Mouse (Mus musculus) stomach, postnatal 0 days (tissue): ENCODE measurements around the gene Gpx3. TPM values are rescaled to one million over a fixed set of nuclear protein-coding genes. Genes with fewer than 3 reads are reported as not detected.

Experiments used
- ATAC-seq: fragments of 200-750 bp; cut with Nextera tagmentation; 2 replicates; pipeline ENCODE4 v1.8.0; 2017; ENCODE audit not compliant: low FRiP score, low TSS enrichment
- DNase-seq: peaks from one replicate; pipeline ENCODE4 v3.0.0-alpha.2; 2016; ENCODE audit warnings: low spot score
- H3K27ac ChIP-seq: fragments of 300-500 bp; sonication (generic); replicated peaks from 2 replicates; pipeline ENCODE4 v1.5.1; 2014; ENCODE audit warnings: mild to moderate bottlenecking, control low read depth
- H3K27me3 ChIP-seq: fragments of 300-500 bp; sonication (generic); 2 replicates; pipeline ENCODE4 v1.6.1; 2014; ENCODE audit warnings: low read length; ENCODE audit not compliant: control insufficient read depth, insufficient read depth
- H3K36me3 ChIP-seq: fragments of 300-500 bp; sonication (generic); 2 replicates; pipeline ENCODE4 v1.6.1; 2014; ENCODE audit warnings: low read length, mixed read lengths; ENCODE audit not compliant: control insufficient read depth, insufficient read depth
- H3K4me1 ChIP-seq: fragments of 300-500 bp; sonication (generic); replicated peaks from 2 replicates; pipeline ENCODE4 v1.6.1; 2014; ENCODE audit warnings: antibody characterized with exemption; ENCODE audit not compliant: control insufficient read depth, insufficient read depth
- H3K4me2 ChIP-seq: fragments of 300-500 bp; sonication (generic); replicated peaks from 2 replicates; pipeline ENCODE4 v1.6.1; 2014; ENCODE audit warnings: low read depth, mild to moderate bottlenecking, control low read depth, moderate library complexity
- H3K4me3 ChIP-seq: fragments of 300-500 bp; sonication (generic); 2 replicates; pipeline ENCODE4 v1.5.1; 2014; ENCODE audit warnings: low read depth, low read length, control low read depth
- H3K9ac ChIP-seq: fragments of 300-500 bp; sonication (generic); 2 replicates; pipeline ENCODE4 v1.6.1; 2014; ENCODE audit warnings: mild to moderate bottlenecking, low read length, control low read depth, mixed read lengths
- H3K9me3 ChIP-seq: fragments of 300-500 bp; sonication (generic); 2 replicates; pipeline ENCODE4 v1.6.1; 2016; ENCODE audit warnings: low read length; ENCODE audit not compliant: control insufficient read depth
- CTCF ChIP-seq: IDR thresholded peaks from 2 replicates; pipeline ENCODE4 v1.5.1; 2016; ENCODE audit warnings: antibody characterized with exemption, low read depth, mild to moderate bottlenecking, moderate library complexity
- EP300 ChIP-seq: optimal IDR thresholded peaks from 2 replicates; pipeline ENCODE3; 2016; ENCODE audit warnings: antibody characterized with exemption
- WGBS: fragments of 180-500 bp; shearing (Covaris S2); extraction: QIAGEN DNeasy Blood & Tissue Kit; methylation state at CpG from one replicate; pipeline ENCODE4 v1.1.7; 2014; 5-methylcytosine and 5-hydroxymethylcytosine counted together
- polyA plus RNA-seq: library from polyadenylated mRNA; unstranded; fragments of >200 nt; fragmentation: Nextera tagmentation; extraction: Ambion mirVana; gene quantifications from 2 replicates; pipeline ENCODE4 v1.2.1, GENCODE M21; 2015

Gene Gpx3
- polyA plus RNA-seq, 1 experiment from 2014 or later, result 206 TPM

- TF ChIP-seq EP300 (no peak), CTCF (no peak)
- no peak overlapping the region for H3K4me3 ChIP-seq
- ATAC-seq (no peak), DNase-seq (no peak)
- H3K4me1 ChIP-seq, result no peaks in the 10 kb centered on the region; the same call in 1 of the 2 replicates
- H3K9me3 ChIP-seq, result no peaks in the 10 kb centered on the region
- 54% methylated on average over 5 of the region's 5 CpGs for whole genome bisulfite sequencing
- no peak overlapping the region for H3K27ac ChIP-seq
- no peaks in the 10 kb centered on the region for H3K27me3 ChIP-seq
- no peaks in the 10 kb centered on the region for H3K36me3 ChIP-seq
- H3K9ac ChIP-seq, result no peak overlapping the region
- no peak overlapping the region for H3K4me2 ChIP-seq
Observed at GRCm38 (mm10) chr11:54897470-54897869, 4.8 kb upstream of the Gpx3 start.

GRCm38 (mm10) chr11:54899657-54900056 is 2.6 kb upstream of the Gpx3 start:
- Histone ChIP-seq H3K27me3 (no peaks in the 10 kb centered on the region), H3K9ac (no peak overlapping the region), H3K4me2 (no peak overlapping the region), H3K27ac (no peak overlapping the region), H3K9me3 (no peaks in the 10 kb centered on the region), H3K4me3 (no peak overlapping the region), H3K36me3 (no peaks in the 10 kb centered on the region), H3K4me1 (peaks cover 3% of the 10 kb centered on the region; the same call in 1 of the 2 replicates)
- DNase-seq, result no peak
- 52% methylated on average over 4 of the region's 4 CpGs for WGBS
- TF ChIP-seq CTCF (no peak), EP300 (no peak)
- no peak for ATAC-seq

GRCm38 (mm10) chr11:54903339-54903738 is 1.1 kb downstream of the Gpx3 start:
- peak overlapping the region; percentile 35; the same call in 1 of the 2 replicates for H3K27ac ChIP-seq
- no peaks in the 10 kb centered on the region for H3K27me3 ChIP-seq
- 69% methylated on average over 5 of the region's 5 CpGs for WGBS
- DNase-seq (no peak), ATAC-seq (no peak)
- TF ChIP-seq CTCF, result no peak
- TF ChIP-seq EP300, result no peak
- peak overlapping the region; percentile 50; the same call in 1 of the 2 replicates for H3K9ac ChIP-seq
- no peaks in the 10 kb centered on the region for H3K9me3 ChIP-seq
- peak overlapping the region; percentile 88 for H3K4me2 ChIP-seq
- H3K4me1 ChIP-seq, result peaks cover 3% of the 10 kb centered on the region; the same call in 1 of the 2 replicates
- H3K4me3 ChIP-seq, result peak overlapping the region; percentile 46
- H3K36me3 ChIP-seq, result no peaks in the 10 kb centered on the region

GRCm38 (mm10) chr11:54903940-54904706 is 1.9 kb downstream of the Gpx3 start:
- Histone ChIP-seq H3K9ac (no peak overlapping the region), H3K27me3 (no peaks in the 10 kb centered on the region), H3K27ac (peak overlapping the region; percentile 13; the same call in 1 of the 2 replicates), H3K36me3 (no peaks in the 10 kb centered on the region), H3K4me3 (peak overlapping the region; percentile 46; the same call in 1 of the 2 replicates), H3K9me3 (no peaks in the 10 kb centered on the region), H3K4me1 (peaks cover 3% of the 10 kb centered on the region; the same call in 1 of the 2 replicates), H3K4me2 (peak overlapping the region; percentile 88; the same call in 1 of the 2 replicates)
- no peak for TF ChIP-seq EP300
- TF ChIP-seq CTCF, result no peak
- DNase-seq (peak; percentile 37), ATAC-seq (peak; percentile 68)
- WGBS, result 34% methylated on average over 4 of the region's 4 CpGs

- no peaks in the 10 kb centered on the region for H3K36me3 ChIP-seq
- TF ChIP-seq EP300 (no peak), CTCF (no peak)
- 84% methylated on average over 3 of the region's 3 CpGs for WGBS
- peaks cover 3% of the 10 kb centered on the region; the same call in 1 of the 2 replicates for H3K4me1 ChIP-seq
- no peaks in the 10 kb centered on the region for H3K9me3 ChIP-seq
- H3K4me2 ChIP-seq, result no peak overlapping the region
- H3K9ac ChIP-seq, result no peak overlapping the region
- H3K27me3 ChIP-seq, result no peaks in the 10 kb centered on the region
- DNase-seq (no peak), ATAC-seq (no peak)
- H3K27ac ChIP-seq, result peak overlapping the region; percentile 18; the same call in 1 of the 2 replicates
- H3K4me3 ChIP-seq, result no peak overlapping the region
Observed at GRCm38 (mm10) chr11:54905086-54905485, 2.8 kb downstream of the Gpx3 start.

- Histone ChIP-seq H3K4me3 (no peak overlapping the region), H3K4me1 (peaks cover 3% of the 10 kb centered on the region; the same call in 1 of the 2 replicates), H3K9me3 (no peaks in the 10 kb centered on the region), H3K27ac (no peak overlapping the region; the same call in 1 of the 2 replicates), H3K36me3 (peaks cover 6% of the 10 kb centered on the region; the same call in 1 of the 2 replicates), H3K9ac (no peak overlapping the region), H3K27me3 (no peaks in the 10 kb centered on the region), H3K4me2 (no peak overlapping the region)
- WGBS, result 34% methylated on average over 4 of the region's 4 CpGs
- TF ChIP-seq EP300, result no peak
- TF ChIP-seq CTCF, result no peak
- ATAC-seq (no peak), DNase-seq (no peak)
Observed at GRCm38 (mm10) chr11:54905931-54906330, 3.7 kb downstream of the Gpx3 start.
